Mouse (Mus musculus) kidney, adult 2 months (tissue): Measurements from ENCODE around the gene Cog5.

Experiments
- CTCF ChIP-seq: fragments of 200-500 bp; conservative IDR thresholded peaks from 2 replicates; pipeline ENCODE4 v1.5.1; 2011; ENCODE audit warnings: low read depth, mild to moderate bottlenecking, control low read depth, low read length, moderate library complexity, mixed read lengths; ENCODE audit not compliant: insufficient read depth, insufficient read length
- POLR2A ChIP-seq: fragments of 200-500 bp; IDR thresholded peaks from one replicate; pipeline ENCODE4 v1.6.1; 2011; ENCODE audit warnings: low read depth, low read length, control low read depth

DNA sequence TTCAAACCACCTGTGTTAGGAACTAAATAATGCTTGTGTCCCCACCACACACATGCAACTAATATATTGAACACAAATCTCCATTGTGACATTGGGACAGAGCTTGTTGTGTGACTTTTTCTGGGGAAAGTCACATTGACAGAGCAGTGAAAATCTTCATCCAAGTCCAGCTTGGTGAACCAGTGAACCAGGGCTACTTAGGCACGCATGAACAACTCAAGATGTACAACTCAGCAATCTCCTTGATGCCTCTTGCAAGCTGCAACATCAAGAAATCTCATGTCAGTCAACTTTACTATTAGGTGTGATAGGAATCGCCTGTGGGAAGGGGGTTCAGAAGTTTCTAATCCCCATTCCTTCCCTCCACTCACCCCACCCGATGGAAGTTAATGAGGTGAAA lies 169.0 kb downstream of the Cog5 start:
- no peak for TF ChIP-seq POLR2A
- no peak for TF ChIP-seq CTCF
